Mouse (Mus musculus): ENCODE results near the gene Aldh3b2.

The Aldh3b2 gene

DNA sequence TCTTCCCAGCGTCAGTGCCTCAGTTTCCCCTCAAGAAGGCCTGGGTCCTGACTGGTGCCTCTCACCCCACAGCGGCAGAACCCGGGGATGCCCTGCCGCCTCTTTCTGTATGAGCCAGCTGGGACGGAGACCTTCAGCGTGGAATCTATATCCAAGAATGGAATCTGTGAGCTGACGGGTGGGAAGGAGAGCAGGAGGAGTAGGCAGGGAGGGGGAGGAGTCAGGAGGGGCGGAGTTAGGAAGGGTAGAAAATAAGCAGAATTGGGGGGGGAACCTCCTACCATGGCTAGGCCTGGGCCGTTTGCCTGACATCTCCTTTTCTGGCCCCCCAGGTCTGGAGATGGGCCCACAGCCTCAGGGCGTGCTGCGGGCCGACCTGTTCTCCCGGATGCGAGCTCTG, 15.9 kb downstream of the Aldh3b2 start:
- DNase-seq (ENCODE audit: low spot score) = no peak

DNA sequence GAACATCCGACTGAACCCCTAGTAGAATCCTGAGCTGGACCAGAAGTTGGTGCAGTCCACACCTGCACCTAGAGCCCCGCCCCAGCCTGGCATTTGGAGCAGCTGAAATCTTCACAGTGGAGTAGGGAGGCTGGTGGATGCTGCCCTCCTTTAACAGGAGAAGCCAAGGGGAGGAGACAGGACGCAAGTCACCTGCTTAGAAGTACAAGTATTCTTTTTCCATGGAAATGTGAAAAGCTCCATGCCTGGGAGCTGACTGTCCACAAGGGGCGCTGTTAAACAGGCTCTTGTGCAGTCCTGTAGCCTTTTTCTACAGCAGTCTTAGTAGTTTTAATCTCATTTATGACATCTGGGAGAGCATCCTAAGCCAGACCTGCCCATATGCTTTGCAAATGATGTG, 16.6 kb downstream of the Aldh3b2 start:
- no peak for DNase-seq (ENCODE audit: low spot score)

DNA sequence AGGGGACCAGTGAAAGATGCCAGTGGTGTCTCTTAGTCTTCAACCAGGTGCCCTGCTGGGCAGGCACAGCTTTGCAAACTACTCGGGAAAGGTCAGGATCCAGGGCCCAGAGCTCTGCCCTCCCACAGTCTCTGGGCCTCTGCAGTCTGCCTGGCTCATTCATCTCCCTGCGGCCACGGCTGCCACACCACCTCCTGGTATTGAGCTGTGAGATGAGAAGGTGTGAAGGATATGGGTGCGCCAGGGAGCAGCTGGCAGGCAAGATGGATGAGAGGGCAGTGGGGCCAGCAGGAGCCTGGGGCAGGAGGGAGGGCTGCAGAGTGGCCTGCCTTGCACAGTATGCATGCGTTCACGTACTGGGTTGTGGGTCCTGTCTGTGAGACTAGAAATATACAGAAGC, 18.7 kb downstream of the Aldh3b2 start:
- DNase-seq (ENCODE audit: low spot score) = no peak

DNA sequence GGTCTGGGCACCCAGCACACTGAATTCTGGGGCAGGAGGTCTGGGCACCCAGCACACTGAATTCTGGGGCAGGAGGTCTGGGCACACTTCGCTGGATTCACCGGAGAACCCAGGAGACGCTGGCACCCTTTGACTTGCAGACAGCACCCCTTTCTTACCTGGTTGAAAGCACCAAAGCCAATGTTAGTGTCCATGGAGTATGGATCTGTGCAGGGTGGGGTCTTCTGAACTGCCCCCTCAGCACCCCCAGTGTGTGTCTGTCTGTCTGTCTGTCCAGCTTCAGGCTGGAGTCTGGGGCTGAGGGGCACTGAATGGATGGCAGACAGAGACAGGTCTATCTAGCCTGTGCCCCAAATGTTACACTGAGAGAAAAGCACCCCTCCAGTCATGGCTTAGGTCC, 19.4 kb downstream of the Aldh3b2 start:
- no peak for DNase-seq (ENCODE audit: low spot score)

DNA sequence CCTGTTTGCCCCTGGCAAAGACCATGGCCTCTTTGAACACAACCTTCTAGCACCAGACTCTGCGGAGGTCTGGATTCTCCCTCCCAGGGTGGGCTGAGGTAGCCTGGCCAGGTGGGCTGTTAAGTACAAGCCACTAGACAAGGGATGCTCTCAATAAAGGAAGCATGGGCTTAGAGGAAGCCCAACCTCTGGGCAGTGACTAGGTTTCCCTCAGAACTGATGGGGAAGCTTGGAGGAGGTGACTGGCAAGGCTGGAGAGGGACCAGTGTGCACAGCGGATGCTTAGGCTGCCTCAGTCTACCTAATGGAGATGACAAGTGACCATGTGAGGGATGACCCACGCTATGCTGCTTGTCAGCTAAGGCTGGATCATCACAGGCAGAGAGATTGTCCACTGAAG, 19.8 kb downstream of the Aldh3b2 start:
- no peak for DNase-seq (ENCODE audit: low spot score)

DNA sequence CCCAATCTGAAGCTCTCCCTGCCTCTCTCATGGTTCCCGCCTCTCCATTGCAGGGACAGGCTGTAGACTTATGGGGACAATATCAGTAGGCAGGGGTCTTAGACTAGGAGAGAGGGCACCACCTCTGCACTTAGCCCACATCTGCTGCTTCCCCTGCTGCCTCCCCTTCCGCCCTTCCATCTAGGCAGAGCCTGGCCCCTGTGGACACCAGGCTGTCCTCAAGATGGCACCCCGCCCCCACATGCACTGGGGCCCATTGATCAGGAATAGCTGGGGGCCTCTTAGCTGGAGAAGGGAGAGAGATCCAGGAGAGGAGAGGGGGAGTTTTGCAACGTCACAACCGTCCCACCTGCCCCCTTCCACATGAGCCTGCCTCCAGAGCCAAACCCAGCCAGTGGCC, 20.3 kb downstream of the Aldh3b2 start, which contains the start of gene Tbx10:
TSS of gene Tbx10 (plus strand) at position 337 of the 400 bp plus-strand sequence.
- no peak for DNase-seq (ENCODE audit: low spot score)

DNA sequence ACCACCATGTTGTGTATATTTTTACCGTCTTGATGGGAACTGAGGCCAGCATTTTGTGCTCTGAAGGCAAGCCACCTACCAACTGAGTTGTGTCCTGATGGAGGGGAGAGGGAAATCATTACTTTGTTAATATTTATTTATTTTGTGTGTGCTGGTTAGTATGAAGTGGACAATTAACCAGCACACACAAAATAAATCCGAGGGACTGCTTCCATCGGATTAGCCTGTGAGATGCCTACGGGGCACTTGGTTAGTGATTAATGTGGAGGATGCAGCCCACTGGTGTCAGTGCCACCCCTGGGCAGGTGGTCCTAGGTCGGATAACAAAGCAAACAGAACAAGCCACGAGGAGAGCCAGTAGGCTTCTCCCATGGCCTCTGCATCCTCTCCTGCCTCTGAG, 22.8 kb downstream of the Aldh3b2 start:
- DNase-seq (ENCODE audit: low spot score) = no peak

DNA sequence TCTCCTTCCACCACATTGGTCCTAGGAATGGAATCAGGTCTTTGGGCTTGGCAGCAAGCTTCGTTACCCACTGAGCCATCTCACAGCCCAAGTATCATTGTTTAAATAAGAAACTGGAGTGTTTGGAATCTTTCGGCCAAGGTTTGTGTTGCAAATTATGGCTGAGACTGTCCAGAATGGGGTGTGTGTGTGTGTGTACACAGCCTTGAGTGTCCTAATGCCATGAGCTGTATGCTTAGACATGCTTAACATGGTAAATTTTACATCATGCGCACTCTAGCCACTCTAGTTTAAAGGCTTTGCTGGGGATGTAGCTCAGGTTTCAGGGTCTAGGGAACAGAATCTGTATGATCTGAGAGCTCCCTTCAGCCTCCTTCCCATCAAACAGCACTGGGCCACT, 23.4 kb downstream of the Aldh3b2 start:
- no peak for DNase-seq (ENCODE audit: low spot score)

DNA sequence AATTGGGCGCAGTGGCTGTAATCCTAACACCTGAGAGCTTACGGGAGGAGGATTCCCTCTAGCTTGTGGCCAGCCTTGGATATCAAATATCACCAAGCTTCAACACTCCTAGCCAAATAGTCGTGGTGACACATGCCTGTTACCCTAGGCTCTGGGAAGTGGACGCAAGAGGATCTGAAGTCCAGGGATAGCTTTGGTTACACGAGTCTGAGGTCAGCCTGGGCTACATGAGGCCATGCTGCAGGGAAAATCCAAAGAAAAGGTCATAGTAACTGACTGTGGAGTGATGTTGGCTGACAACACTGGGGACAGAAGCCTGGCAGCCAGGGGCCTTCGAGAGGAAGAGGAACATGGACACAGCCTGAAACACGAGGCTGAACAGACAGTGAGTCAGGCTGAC, 24.0 kb downstream of the Aldh3b2 start:
- DNase-seq (ENCODE audit: low spot score) = no peak

DNA sequence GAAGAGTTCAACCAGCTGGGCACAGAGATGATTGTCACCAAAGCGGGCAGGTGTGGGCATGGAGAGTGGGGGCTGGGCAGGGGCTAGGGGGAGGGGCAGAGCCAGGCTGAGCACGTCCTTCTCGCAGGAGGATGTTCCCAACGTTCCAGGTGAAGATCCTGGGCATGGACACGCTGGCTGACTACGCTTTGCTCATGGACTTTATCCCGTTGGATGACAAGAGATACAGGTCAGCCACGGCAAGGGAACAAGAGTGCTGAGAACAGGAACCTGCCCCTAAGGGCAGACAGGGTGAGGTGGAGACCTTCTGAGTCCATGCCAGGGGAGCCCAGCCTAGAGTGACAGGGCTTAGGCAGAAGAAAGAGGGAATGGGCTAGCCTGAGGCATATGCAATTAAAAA, 24.6 kb downstream of the Aldh3b2 start:
- DNase-seq (ENCODE audit: low spot score) = no peak

DNA sequence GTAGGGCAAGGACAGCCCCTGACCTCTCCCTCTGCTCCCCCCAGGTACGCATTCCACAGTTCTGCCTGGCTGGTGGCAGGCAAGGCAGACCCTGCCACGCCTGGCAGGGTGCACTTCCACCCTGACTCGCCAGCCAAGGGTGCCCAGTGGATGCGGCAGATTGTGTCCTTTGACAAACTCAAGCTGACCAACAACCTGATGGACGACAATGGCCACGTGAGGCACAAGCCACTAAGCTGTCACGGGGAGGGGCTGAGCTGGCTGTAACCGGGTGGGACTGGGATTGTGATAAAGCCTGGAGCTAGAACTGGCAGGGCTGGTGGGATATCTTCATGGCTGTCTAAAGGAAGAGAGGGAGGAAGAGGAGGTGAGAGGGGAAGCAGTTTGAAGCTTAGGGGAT, 25.1 kb downstream of the Aldh3b2 start:
- DNase-seq (ENCODE audit: low spot score) = no peak

DNA sequence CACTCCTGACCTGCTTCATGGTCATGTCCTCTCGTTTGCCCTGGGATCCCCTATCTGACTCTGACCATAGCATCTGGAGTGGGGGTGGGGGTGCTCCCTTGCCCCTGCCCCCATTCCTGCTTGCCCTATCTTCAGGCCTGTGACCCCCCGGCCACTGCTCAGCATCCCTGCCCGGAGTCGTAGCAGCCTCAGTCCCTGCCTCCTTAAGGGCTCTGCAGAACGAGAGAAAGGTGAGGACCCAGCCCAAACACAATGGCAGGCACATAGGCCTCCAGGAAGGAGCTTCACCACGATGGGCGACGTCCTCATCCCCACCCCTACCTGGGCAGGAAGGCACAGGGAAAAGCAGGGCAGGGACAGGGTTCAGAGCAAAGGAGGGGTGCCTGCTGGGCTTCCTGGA, 26.2 kb downstream of the Aldh3b2 start:
- DNase-seq (ENCODE audit: low spot score) = no peak

DNA sequence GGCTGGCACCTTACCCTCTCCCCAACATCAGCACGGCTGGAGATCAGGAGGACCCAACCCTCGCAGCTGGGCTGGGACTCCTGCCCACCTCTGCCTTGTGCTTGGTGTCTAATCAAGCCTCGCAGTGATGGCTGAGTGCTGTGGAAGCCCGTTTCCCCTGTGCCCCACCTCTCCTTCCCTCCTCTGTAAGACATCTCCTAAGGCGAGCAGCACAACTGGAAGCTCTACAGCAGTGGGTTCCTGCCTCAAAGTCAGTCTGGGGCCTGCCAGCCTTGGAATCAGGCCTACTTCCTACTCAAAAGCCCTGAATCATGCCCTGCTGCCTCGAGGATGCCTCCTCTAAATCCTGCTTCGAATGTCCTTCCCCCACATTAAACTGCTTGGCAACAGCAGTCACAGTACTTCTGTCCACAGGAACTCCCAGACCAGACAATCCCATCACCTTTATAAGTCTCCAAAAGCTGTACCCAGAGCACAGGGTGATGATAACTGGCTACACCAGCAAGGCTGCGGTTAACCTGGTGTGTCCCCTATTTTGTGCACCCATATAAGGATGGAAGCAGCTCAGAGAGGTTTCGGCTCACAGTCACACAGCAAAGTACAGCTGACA, 27.1 kb downstream of the Aldh3b2 start:
- no peak for DNase-seq (ENCODE audit: low spot score)

DNA sequence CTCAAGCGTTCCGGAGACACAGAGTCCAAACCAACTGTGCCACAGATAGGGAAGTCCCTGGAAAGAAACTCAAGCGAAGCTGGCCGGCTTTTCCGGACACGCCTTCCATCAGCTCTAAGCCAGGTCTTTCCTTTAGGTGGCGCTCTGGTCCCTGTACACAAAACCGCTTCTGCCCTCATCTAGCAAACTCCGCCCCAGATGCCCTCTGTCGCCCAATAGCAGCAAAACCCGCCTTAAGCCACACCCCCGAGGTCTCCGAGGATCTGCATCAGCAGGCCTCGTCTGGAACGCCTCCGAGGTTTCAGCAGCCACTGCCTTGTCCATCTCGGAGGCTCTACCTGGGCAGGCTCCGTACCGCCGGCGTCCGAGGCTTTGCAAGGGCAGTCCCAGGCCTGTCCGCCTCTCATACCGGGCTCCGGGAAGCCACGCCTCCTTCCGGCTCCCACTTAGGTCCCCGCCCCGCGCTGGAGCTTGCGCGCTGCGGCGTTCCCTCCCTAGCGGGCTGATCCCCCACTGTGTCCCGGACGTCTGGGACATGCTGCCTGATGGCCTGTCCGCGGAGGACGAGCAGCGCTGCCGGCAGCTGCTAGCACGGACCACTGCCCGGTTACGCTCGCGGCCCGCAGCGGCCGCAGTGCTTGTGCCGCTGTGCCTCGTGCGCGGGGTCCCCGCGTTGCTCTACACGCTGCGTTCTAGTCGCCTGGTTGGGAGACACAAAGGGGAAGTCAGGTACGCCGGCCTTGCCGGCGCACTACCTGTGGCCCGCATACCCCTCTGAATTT, 28.2 kb downstream of the Aldh3b2 start, which contains the start of the genes Nudt8 and Gm49405:
TSS of gene Nudt8 (plus strand) at position 462 of the 782 bp plus-strand sequence.
TSS of gene Gm49405 (plus strand) at position 508 of the 782 bp plus-strand sequence.
- DNase-seq (ENCODE audit: low spot score) = peak; percentile 92

DNA sequence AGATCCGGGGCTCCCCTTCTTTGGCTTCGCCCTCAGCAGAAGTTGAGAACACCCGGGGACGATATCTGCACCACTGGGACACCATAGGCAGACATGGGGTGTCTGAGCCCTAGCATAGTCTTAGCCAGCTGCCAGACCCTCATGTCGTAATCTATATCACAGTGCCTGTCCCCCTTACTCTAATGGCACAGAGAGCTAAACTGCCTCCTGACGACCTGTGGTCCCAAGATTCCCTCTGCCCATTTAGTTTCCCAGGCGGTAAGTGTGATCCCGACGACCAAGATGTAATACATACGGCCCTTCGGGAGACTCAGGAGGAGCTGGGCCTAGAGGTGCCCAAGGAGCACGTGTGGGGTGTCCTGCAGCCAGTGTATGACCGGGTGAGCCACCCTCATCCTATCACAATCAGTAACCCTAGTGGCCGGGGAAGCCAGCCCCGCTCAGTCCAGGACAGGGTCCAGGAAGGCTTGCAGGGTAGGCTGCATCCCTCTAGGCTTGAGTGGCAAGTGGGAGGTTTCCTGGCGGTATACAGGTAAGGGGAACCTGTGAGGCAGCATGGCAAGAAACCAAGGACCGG, 28.9 kb downstream of the Aldh3b2 start:
- DNase-seq (ENCODE audit: low spot score) = no peak

DNA sequence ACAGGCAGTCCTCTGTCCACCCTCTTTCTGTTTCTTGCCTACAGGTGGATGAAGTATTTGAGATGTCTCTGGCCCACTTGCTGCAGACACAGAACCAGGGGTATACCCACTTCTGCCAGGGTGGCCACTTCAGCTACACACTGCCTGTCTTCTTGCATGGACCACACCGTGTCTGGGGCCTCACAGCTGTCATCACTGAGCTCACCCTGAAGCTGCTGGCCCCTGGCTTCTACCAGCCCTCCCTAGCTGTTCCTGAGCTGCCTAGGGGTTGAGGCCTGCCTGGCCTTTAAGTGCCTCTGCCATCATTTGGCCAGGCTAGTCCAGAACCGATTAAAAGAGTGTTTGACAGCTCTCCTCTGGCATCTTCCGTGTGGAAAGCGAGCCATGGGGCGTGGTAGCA, 29.6 kb downstream of the Aldh3b2 start:
- DNase-seq (ENCODE audit: low spot score) = no peak

DNA sequence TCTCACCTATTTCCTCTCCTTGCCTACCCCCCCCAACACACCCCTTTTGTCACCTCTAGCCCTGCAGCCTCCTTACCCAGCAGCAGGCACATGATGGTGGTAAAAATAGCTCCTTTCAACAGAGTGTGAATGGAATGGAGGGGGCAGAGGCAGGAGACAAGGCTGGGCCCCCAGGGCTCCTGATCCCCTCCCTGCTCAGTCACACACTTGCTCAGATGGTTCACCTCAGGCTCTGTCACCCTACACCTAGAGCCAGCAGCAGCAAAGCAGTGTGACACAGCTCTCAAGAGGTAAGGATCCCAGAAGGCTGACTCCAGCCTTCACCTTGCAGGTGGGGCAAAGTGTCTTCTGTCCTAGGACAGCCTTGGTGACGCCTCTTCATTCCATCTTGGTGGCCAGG, 31.0 kb downstream of the Aldh3b2 start, which contains the start of gene Doc2g:
TSS of gene Doc2g (plus strand) at position 202 of the 400 bp plus-strand sequence.
- DNase-seq (ENCODE audit: low spot score) = no peak

DNA sequence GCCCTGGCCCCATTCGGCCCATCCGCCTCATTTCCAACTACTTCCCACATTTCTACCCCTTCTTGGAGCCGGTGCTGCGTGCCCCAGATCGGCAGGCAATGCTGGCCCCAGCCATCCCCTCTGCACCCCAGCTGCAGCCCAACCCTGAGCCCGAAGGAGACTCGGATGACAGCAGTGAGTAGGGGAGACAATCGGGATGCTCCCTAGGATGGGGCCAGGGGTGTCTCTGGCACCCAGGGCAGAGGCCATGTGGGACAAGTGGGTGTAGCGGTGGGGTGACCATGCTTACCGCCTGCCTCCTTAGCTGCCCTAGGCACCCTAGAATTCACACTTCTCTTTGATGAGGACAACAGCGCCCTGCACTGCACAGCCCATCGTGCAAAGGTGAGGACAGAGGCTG, 31.5 kb downstream of the Aldh3b2 start:
- no peak for DNase-seq (ENCODE audit: low spot score)

DNA sequence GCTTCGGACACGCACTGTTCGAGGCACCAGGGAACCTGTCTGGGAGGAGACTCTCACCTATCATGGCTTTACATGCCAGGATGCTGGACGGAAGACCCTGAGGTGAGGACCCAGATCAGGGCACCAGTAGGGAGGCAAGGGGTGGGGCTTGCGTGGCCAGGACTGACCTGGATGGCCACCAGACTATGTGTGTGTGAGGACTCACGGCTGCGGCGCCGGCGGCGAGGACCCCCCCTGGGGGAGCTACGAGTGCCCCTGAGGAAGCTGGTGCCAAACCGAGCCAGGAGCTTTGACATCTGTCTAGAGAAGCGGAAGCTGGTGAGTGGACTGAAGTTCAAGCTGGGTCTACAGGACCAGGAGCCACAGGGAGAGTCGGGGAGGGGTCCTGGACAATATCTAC, 32.2 kb downstream of the Aldh3b2 start:
- no peak for DNase-seq (ENCODE audit: low spot score)

DNA sequence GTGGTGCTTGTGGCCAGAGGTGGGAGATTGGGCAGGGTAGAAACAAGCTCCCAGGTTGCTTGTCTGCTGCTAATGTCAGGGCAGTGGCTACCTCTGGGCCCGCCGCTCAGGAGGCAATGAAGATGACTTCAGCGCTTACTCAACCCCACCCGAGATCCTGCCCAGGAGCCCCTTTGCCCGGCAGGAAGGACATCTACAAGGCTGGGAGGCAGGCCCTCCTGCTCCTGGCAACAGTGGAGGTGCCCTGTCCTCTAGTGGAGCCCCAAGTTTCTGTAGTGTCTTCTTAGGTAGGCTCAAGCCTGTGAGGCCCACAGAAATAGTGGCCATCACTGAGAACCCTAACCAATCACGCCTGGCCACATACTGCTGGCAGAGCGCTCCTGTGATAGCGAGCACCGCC, 33.0 kb downstream of the Aldh3b2 start:
- no peak for DNase-seq (ENCODE audit: low spot score)

DNA sequence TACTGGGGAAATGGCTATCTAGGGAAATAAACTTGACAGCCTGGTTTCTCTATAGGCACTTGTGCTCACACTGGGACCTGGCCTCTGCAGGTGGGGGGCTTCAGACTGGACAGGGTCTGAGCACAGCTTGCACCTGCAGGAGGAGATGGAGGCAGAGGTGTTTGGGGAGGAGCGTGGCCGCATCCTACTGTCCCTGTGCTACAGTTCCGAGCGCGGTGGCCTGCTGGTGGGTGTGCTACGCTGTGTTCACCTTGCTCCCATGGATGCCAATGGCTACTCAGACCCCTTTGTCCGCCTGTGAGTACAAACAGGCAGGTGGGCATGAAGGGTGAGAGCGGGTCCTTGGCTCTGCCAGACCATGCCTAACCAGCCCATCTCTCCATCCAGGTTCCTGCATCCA, 33.8 kb downstream of the Aldh3b2 start:
- no peak for DNase-seq (ENCODE audit: low spot score)

DNA sequence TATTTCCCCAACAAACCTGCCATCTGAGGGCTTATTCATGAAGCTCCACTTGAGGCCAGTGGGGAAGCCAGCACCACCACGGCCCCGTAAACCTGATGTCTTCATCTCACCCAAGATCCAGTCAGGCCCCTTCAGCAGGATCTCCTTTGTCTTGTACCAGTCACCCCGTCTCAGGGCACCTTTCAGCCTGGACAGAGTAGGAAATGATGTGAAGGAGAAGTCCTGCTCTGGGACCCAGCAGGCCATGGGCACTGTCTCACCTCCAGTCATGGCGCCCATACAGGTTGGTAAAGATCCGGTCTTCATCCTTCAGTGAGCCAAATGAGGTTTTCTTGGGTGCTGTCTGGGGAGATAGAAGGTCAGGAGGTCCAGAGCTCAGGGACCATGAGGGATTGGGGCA, 39.0 kb downstream of the Aldh3b2 start:
- no peak for DNase-seq (ENCODE audit: low spot score)

DNA sequence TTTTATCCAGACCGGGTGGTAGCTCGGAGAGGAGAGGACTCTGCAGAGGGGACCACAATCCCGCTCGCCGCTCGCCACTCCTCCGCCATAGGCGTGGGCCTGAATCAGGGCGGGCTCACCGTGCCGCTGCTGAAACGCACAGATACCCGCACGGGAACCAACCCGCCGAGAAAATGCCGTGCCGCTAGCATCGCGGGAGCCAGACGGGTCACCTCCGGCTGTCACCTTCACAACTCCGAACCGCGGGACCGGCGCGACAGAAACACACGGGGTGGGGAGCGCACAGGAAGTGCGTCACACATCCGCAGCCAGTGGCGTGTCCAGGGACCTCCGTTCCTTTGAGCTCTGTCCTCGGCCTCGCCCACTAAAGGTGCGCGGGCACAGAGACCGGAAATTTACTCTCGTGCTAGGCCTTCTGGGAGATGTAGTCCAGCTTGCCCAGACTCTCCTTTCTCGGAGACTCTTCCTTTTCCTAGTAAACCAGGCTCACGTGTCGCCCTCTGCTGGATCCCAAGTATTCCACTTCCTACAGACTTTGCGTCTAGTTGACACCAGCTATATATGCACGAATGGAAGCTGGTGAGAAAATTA, 40.4 kb downstream of the Aldh3b2 start, which contains the start of gene Ndufv1:
TSS of gene Ndufv1 (minus strand) at position 375 of the 591 bp plus-strand sequence.
- peak; percentile 93 for DNase-seq (ENCODE audit: low spot score)
